Mouse (Mus musculus): ENCODE data around the gene Atrip.

DNA sequence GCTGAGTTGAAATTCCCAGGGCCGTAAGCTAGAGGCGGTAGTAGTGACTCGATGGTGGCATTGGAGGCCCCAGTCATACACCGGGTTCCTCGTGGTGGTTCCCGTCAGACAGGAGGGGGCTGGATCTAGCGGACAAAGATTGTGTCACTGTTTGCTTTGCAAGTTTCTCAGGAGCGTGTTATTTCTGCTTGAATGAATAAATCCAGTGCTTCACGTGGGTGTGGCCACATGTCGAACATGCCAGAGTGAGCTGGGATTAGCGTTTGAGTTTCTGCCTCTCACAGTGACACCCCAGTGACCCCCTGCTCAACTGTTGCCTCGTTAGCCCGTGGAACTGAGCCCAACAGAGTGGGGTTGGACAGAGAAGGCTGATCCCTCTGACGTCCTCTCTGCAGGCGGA is 16.5 kb upstream of the Atrip start:
- TF ChIP-seq CTCF (IDR thresholded peaks at IDR 0.05; ENCODE audit: control insufficient read depth, insufficient read depth, insufficient replicate concordance, low read depth, low read length) (no peak), POLR2A (IDR thresholded peaks at IDR 0.05; ENCODE audit: control insufficient read depth, low read depth, low read length) (no peak)

Data from testis, adult 2 months (tissue).